Mouse (Mus musculus) ES-Bruce4 (cell line): ENCODE measurements around the gene Pkp4. TPM values are rescaled to one million over a fixed set of nuclear protein-coding genes. Genes with fewer than 3 reads are reported as not detected.

Experiments
- H3K27ac ChIP-seq: 2 replicates; pipeline ENCODE4 v1.5.1; 2012; ENCODE audit warnings: low read length, inconsistent platforms; ENCODE audit not compliant: insufficient read depth
- H3K27me3 ChIP-seq: 2 replicates; pipeline ENCODE4 v1.6.1; 2012; ENCODE audit warnings: mild to moderate bottlenecking, low read length, inconsistent platforms; ENCODE audit not compliant: control insufficient read depth, poor library complexity, insufficient read depth, severe bottlenecking
- H3K36me3 ChIP-seq: 2 replicates; pipeline ENCODE4 v1.6.1; 2012; ENCODE audit warnings: inconsistent platforms, mild to moderate bottlenecking, low read length, moderate library complexity; ENCODE audit not compliant: control insufficient read depth, poor library complexity, insufficient read depth, severe bottlenecking
- H3K4me1 ChIP-seq: one replicate; pipeline ENCODE4 v1.8.1; 2011; ENCODE audit warnings: low read length; ENCODE audit not compliant: control insufficient read depth, insufficient read depth
- H3K4me3 ChIP-seq: 2 replicates; pipeline ENCODE4 v1.5.1; 2011; ENCODE audit warnings: low read depth, mild to moderate bottlenecking, low read length
- H3K9ac ChIP-seq: 2 replicates; pipeline ENCODE4 v1.6.1; 2012; ENCODE audit warnings: low read depth, mild to moderate bottlenecking, inconsistent platforms; ENCODE audit not compliant: poor library complexity, severe bottlenecking
- H3K9me3 ChIP-seq: replicated peaks from 2 replicates; pipeline ENCODE4 v1.6.1; 2012; ENCODE audit warnings: mild to moderate bottlenecking, low read length, inconsistent platforms; ENCODE audit not compliant: control insufficient read depth, poor library complexity, insufficient read depth, severe bottlenecking
- CTCF ChIP-seq: IDR thresholded peaks from one replicate; pipeline ENCODE4 v1.8.1; 2011; ENCODE audit warnings: low read depth, low read length
- EP300 ChIP-seq: IDR thresholded peaks from 2 replicates; pipeline ENCODE4 v1.6.1; 2011; ENCODE audit warnings: low read depth, low read length; ENCODE audit not compliant: insufficient read depth
- POLR2A ChIP-seq: IDR thresholded peaks from one replicate; pipeline ENCODE4 v1.8.1; 2011; ENCODE audit warnings: low read length; ENCODE audit not compliant: insufficient read depth
- polyA plus RNA-seq: library from polyadenylated mRNA; stranded (reverse); fragments of >200 nt; gene quantifications from 2 replicates; pipeline ENCODE4 v1.2.4, GENCODE M21; 2011; ENCODE audit warnings: low read depth; ENCODE audit not compliant: missing spikeins, insufficient read depth, insufficient read length

The Pkp4 gene
- polyA plus RNA-seq, 1 experiment: 82.1 TPM

- H3K4me3 ChIP-seq: no peak overlapping the region
- H3K27me3 ChIP-seq: no peaks in the 10 kb centered on the region
- no peak for TF ChIP-seq EP300
- no peak for TF ChIP-seq CTCF
- H3K36me3 ChIP-seq: peaks cover 16% of the 10 kb centered on the region
- H3K9ac ChIP-seq: no peak overlapping the region
- no peaks in the 10 kb centered on the region for H3K9me3 ChIP-seq
- no peaks in the 10 kb centered on the region for H3K4me1 ChIP-seq
- no peak overlapping the region for H3K27ac ChIP-seq
These were observed 180.2 kb downstream of the Pkp4 start for GRCm38 (mm10) chr2:59340878-59341277.

- no peak overlapping the region for H3K4me3 ChIP-seq
- H3K36me3 ChIP-seq: peaks cover 16% of the 10 kb centered on the region
- no peaks in the 10 kb centered on the region for H3K9me3 ChIP-seq
- no peak overlapping the region for H3K9ac ChIP-seq
- TF ChIP-seq CTCF (no peak), POLR2A (no peak), EP300 (no peak)
- no peak overlapping the region for H3K27ac ChIP-seq
- H3K27me3 ChIP-seq: no peaks in the 10 kb centered on the region
- H3K4me1 ChIP-seq: peaks cover under 1% of the 10 kb centered on the region
These were observed 182.1 kb downstream of the Pkp4 start for GRCm38 (mm10) chr2:59342591-59343210.

- TF ChIP-seq EP300 (no peak), CTCF (no peak), POLR2A (no peak)
- no peak overlapping the region for H3K9ac ChIP-seq
- H3K4me3 ChIP-seq: no peak overlapping the region
- H3K9me3 ChIP-seq: no peaks in the 10 kb centered on the region
- H3K27ac ChIP-seq: no peak overlapping the region
- peaks cover 4% of the 10 kb centered on the region for H3K4me1 ChIP-seq
- peaks cover 16% of the 10 kb centered on the region for H3K36me3 ChIP-seq
- H3K27me3 ChIP-seq: no peaks in the 10 kb centered on the region
These were observed 183.2 kb downstream of the Pkp4 start for GRCm38 (mm10) chr2:59343834-59344233.

- Histone ChIP-seq H3K27me3 (no peaks in the 10 kb centered on the region), H3K4me3 (no peak overlapping the region), H3K4me1 (peaks cover 4% of the 10 kb centered on the region), H3K27ac (no peak overlapping the region), H3K9me3 (no peaks in the 10 kb centered on the region), H3K36me3 (peaks cover 16% of the 10 kb centered on the region), H3K9ac (no peak overlapping the region)
- TF ChIP-seq CTCF: no peak
- TF ChIP-seq POLR2A: no peak
- no peak for TF ChIP-seq EP300
These were observed 184.0 kb downstream of the Pkp4 start for GRCm38 (mm10) chr2:59344699-59345098.

GRCm38 (mm10) chr2:59345141-59345839, 184.6 kb downstream of the Pkp4 start:
- H3K4me3 ChIP-seq: no peak overlapping the region
- no peak overlapping the region for H3K27ac ChIP-seq
- H3K27me3 ChIP-seq: no peaks in the 10 kb centered on the region
- peaks cover 13% of the 10 kb centered on the region for H3K36me3 ChIP-seq
- no peaks in the 10 kb centered on the region for H3K9me3 ChIP-seq
- H3K9ac ChIP-seq: no peak overlapping the region
- peaks cover 4% of the 10 kb centered on the region for H3K4me1 ChIP-seq
- no peak for TF ChIP-seq CTCF
- no peak for TF ChIP-seq POLR2A
- no peak for TF ChIP-seq EP300

- H3K9ac ChIP-seq: no peak overlapping the region
- no peaks in the 10 kb centered on the region for H3K9me3 ChIP-seq
- H3K27ac ChIP-seq: no peak overlapping the region
- H3K4me1 ChIP-seq: peaks cover 4% of the 10 kb centered on the region
- TF ChIP-seq CTCF: no peak
- no peak for TF ChIP-seq POLR2A
- TF ChIP-seq EP300: no peak
- peak overlapping the region; percentile 2; the same call in 1 of the 2 replicates for H3K4me3 ChIP-seq
- peaks cover 12% of the 10 kb centered on the region for H3K36me3 ChIP-seq
- no peaks in the 10 kb centered on the region for H3K27me3 ChIP-seq
These were observed 185.8 kb downstream of the Pkp4 start for GRCm38 (mm10) chr2:59346443-59346842.
